Mouse (Mus musculus) thymus, postnatal 4 days (tissue): ENCODE measurements around the gene Gm28729.
"Not testable (repeated sequence)": the region's sequence is repeated elsewhere in the genome, so short reads cannot be mapped to it uniquely, and the experiment has no call there.

ENCODE experiments used
- DNase-seq: peaks from one replicate; pipeline ENCODE4 v3.0.0; 2021

Gm28729 gene

GRCm38 (mm10) chr9:96524972-96525506, at the start of gene Gm28729:
Gene Gm28729, minus strand, starts transcription at chr9:96525264.
- DNase-seq: no peak

- no peak for DNase-seq
These were observed 48.2 kb upstream of the Gm28729 start for GRCm38 (mm10) chr9:96573252-96573651.

GRCm38 (mm10) chr9:96572754-96573153, 47.7 kb upstream of the Gm28729 start:
- DNase-seq: no peak

- DNase-seq: no peak
These were observed 41.5 kb upstream of the Gm28729 start for GRCm38 (mm10) chr9:96566470-96566996.

GRCm38 (mm10) chr9:96563501-96563900, 38.4 kb upstream of the Gm28729 start:
- DNase-seq: no peak

- no peak for DNase-seq
These were observed 34.1 kb upstream of the Gm28729 start for GRCm38 (mm10) chr9:96559148-96559547.

GRCm38 (mm10) chr9:96558594-96558993, 33.5 kb upstream of the Gm28729 start:
- no peak for DNase-seq

GRCm38 (mm10) chr9:96554095-96554494, 29.0 kb upstream of the Gm28729 start:
- no peak for DNase-seq

- DNase-seq: no peak
These were observed 20.3 kb upstream of the Gm28729 start for GRCm38 (mm10) chr9:96545410-96545809.

- peak; percentile 66 for DNase-seq
These were observed 18.9 kb upstream of the Gm28729 start for GRCm38 (mm10) chr9:96543643-96544640.

GRCm38 (mm10) chr9:96538916-96539315, 13.9 kb upstream of the Gm28729 start:
- no peak for DNase-seq

- DNase-seq: no peak
These were observed 12.5 kb upstream of the Gm28729 start for GRCm38 (mm10) chr9:96537615-96537919.

- DNase-seq: peak; percentile 40
These were observed 12.0 kb upstream of the Gm28729 start for GRCm38 (mm10) chr9:96536895-96537614.

- DNase-seq: not testable (repeated sequence)
These were observed 11.0 kb upstream of the Gm28729 start for GRCm38 (mm10) chr9:96536093-96536492.

- DNase-seq: no peak
These were observed 10.4 kb upstream of the Gm28729 start for GRCm38 (mm10) chr9:96535431-96535830.

GRCm38 (mm10) chr9:96534256-96534655, 9.2 kb upstream of the Gm28729 start:
- no peak for DNase-seq

- DNase-seq: no peak
These were observed 8.4 kb upstream of the Gm28729 start for GRCm38 (mm10) chr9:96533476-96533875.

- DNase-seq: no peak
These were observed 7.5 kb upstream of the Gm28729 start for GRCm38 (mm10) chr9:96532531-96532930.

- no peak for DNase-seq
These were observed 5.6 kb upstream of the Gm28729 start for GRCm38 (mm10) chr9:96530674-96531081.

GRCm38 (mm10) chr9:96529961-96530673, 5.1 kb upstream of the Gm28729 start:
- DNase-seq: no peak

GRCm38 (mm10) chr9:96526011-96526410, 947 bp upstream of the Gm28729 start:
- no peak for DNase-seq

- no peak for DNase-seq
These were observed 1.9 kb downstream of the Gm28729 start for GRCm38 (mm10) chr9:96523148-96523547.

GRCm38 (mm10) chr9:96521574-96521973, 3.5 kb downstream of the Gm28729 start:
- not testable (repeated sequence) for DNase-seq
